Mouse (Mus musculus): ENCODE data around the gene Ercc2. TPM values are rescaled to one million over a fixed set of nuclear protein-coding genes. Genes with fewer than 3 reads are reported as not detected.
A peak's percentile ranks its signal among the peaks of the same experiment; 100 is the strongest.

Ercc2 gene
- polyA plus RNA-seq, 1 experiment from 2014 or later: 16.7 TPM

DNA sequence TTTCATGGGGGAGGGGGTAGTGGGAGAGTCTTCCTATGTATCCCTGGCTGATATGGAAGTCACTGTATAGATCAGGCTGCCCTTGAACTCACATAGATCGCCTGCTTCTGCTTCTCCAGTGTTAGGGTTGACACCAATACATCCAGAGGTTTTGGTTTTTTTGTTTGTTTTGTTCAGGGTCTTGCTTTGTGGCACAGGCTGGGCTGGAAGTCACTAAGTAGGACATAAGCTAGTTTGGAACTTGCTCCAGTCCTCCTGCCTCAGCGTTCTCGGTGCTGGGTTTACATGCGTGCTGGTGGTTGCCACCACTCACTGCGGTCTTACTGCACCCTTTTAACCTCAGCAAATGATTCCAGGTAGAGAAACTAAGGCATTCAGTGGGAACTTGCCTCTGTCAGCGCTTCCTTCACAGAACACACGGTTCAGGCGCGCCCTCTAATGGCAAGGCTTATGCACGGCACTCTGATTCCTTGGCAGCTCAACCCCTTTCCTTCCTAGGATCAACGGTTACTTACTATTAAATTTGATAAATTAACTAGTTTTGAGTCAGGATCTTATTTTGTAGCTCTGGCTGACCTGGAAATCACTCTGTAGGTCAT lies 38.5 kb upstream of the Ercc2 start:
- no peak for ATAC-seq (ENCODE audit: low FRiP score, low TSS enrichment)
- Histone ChIP-seq H3K9ac (replicated peaks; ENCODE audit: low read length) (no peak overlapping the region), H3K4me3 (ENCODE audit: low read length) (no peak overlapping the region), H3K4me2 (replicated peaks; ENCODE audit: low read depth, low read length) (peak overlapping the region; percentile 87), H3K36me3 (ENCODE audit: insufficient read depth, low read length) (peaks cover 1% of the 10 kb centered on the region; the same call in 1 of the 2 replicates), H3K9me3 (ENCODE audit: low read length) (no peaks in the 10 kb centered on the region), H3K27me3 (ENCODE audit: insufficient read depth, low read length) (peaks cover 13% of the 10 kb centered on the region), H3K4me1 (ENCODE audit: insufficient read depth, low read length) (peaks cover 38% of the 10 kb centered on the region), H3K27ac (ENCODE audit: low read length) (no peak overlapping the region)
- WGBS: under 1% methylated on average over 11 of the region's 11 CpGs

DNA sequence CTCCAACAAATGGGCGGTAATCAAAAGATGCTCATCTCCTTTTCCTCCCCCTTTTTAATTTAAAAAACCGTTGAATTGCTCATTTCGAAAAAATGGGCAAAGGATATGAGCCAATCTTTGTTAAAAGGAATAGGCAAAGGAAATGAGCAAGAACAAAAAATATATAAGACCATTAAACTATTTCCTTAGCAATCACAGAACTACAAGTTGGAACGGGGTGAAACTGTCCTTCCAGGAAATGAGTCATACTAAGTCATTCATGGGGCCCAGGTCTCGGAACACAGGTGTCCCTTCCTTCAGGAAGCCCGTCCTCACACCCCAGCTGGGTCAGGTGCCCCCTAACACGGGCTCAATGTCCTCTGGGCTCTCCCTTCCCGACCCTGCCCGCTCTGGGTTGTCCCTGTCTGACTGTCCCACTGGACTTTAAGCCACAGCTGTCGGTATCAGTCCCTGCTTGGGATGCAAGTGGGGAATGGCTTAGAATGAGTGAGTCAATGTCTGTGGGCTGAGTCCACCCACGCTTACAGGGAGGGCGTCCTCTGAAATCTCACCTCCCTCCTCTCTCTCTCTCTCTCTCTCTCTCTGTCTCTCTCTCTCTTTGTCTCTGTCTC lies 37.5 kb upstream of the Ercc2 start, which contains the start of gene Ercc1:
Ercc1 (plus strand) TSS at position 542 of the 611 bp plus-strand sequence.
- peaks cover 7% of the 10 kb centered on the region for H3K36me3 ChIP-seq (ENCODE audit: insufficient read depth, low read length)
- H3K4me3 ChIP-seq (ENCODE audit: low read length): peak within 1 kb of the TSS; percentile 89
- peaks cover 13% of the 10 kb centered on the region for H3K27me3 ChIP-seq (ENCODE audit: insufficient read depth, low read length)
- H3K27ac ChIP-seq (ENCODE audit: low read length): peak within 1 kb of the TSS; percentile 97
- H3K9ac ChIP-seq (replicated peaks; ENCODE audit: low read length): peak within 1 kb of the TSS; percentile 93
- WGBS: 20% methylated on average over 12 of the region's 12 CpGs
- no peaks in the 10 kb centered on the region for H3K9me3 ChIP-seq (ENCODE audit: low read length)
- peaks cover 38% of the 10 kb centered on the region for H3K4me1 ChIP-seq (ENCODE audit: insufficient read depth, low read length)
- ATAC-seq (ENCODE audit: low FRiP score, low TSS enrichment): peak; percentile 3; the same call in 1 of the 2 replicates
- peak within 1 kb of the TSS; percentile 87 for H3K4me2 ChIP-seq (replicated peaks; ENCODE audit: low read depth, low read length)

GRCm38 (mm10) chr7:19344938-19345471 lies 36.8 kb upstream of the Ercc2 start:
- Histone ChIP-seq H3K27ac (ENCODE audit: low read length) (peak overlapping the region; percentile 97), H3K4me1 (ENCODE audit: insufficient read depth, low read length) (peaks cover 44% of the 10 kb centered on the region), H3K4me3 (ENCODE audit: low read length) (peak overlapping the region; percentile 89), H3K9ac (replicated peaks; ENCODE audit: low read length) (peak overlapping the region; percentile 93), H3K27me3 (ENCODE audit: insufficient read depth, low read length) (peaks cover 13% of the 10 kb centered on the region), H3K9me3 (ENCODE audit: low read length) (no peaks in the 10 kb centered on the region), H3K36me3 (ENCODE audit: insufficient read depth, low read length) (peaks cover 7% of the 10 kb centered on the region), H3K4me2 (replicated peaks; ENCODE audit: low read depth, low read length) (peak overlapping the region; percentile 74)
- 0% methylated on average over 31 of the region's 31 CpGs for WGBS
- ATAC-seq (ENCODE audit: low FRiP score, low TSS enrichment): peak; percentile 92

- Histone ChIP-seq H3K27me3 (ENCODE audit: insufficient read depth, low read length) (no peaks in the 10 kb centered on the region), H3K9me3 (ENCODE audit: low read length) (no peaks in the 10 kb centered on the region), H3K4me1 (ENCODE audit: insufficient read depth, low read length) (peaks cover 19% of the 10 kb centered on the region), H3K4me2 (replicated peaks; ENCODE audit: low read depth, low read length) (no peak overlapping the region), H3K9ac (replicated peaks; ENCODE audit: low read length) (no peak overlapping the region), H3K36me3 (ENCODE audit: insufficient read depth, low read length) (peaks cover 29% of the 10 kb centered on the region), H3K4me3 (ENCODE audit: low read length) (no peak overlapping the region), H3K27ac (ENCODE audit: low read length) (0 out of 2 replicates have a peak overlapping the region, but pooled peaks have one; percentile 2)
- WGBS: 76% methylated on average over 13 of the region's 13 CpGs
- ATAC-seq (ENCODE audit: low FRiP score, low TSS enrichment): no peak
Observed at GRCm38 (mm10) chr7:19349188-19349915, 32.5 kb upstream of the Ercc2 start.

- Histone ChIP-seq H3K27me3 (ENCODE audit: insufficient read depth, low read length) (no peaks in the 10 kb centered on the region), H3K36me3 (ENCODE audit: insufficient read depth, low read length) (peaks cover 34% of the 10 kb centered on the region), H3K4me1 (ENCODE audit: insufficient read depth, low read length) (peaks cover 15% of the 10 kb centered on the region), H3K9me3 (ENCODE audit: low read length) (no peaks in the 10 kb centered on the region), H3K4me2 (replicated peaks; ENCODE audit: low read depth, low read length) (no peak overlapping the region), H3K27ac (ENCODE audit: low read length) (no peak overlapping the region), H3K9ac (replicated peaks; ENCODE audit: low read length) (no peak overlapping the region), H3K4me3 (ENCODE audit: low read length) (no peak overlapping the region)
- 91% methylated on average over 8 of the region's 8 CpGs for WGBS
- ATAC-seq (ENCODE audit: low FRiP score, low TSS enrichment): no peak
Observed at GRCm38 (mm10) chr7:19350221-19350620, 31.6 kb upstream of the Ercc2 start.

DNA sequence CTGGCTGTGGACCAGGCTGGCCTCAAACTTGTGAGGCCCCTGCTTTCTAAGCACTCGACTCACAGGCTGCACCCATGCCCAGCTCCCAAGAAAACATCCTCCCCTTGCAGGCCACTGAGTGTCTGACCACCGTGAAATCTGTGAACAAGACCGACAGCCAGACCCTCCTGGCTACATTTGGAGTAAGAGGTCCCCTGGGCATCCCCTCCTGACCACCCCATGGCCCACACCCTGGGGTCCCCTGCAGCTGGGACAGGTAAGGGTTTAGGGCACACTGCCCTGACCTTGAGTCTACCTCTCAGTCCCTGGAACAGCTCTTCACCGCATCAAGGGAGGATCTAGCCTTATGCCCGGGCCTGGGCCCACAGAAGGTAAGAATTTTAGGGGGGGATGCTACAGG lies 26.8 kb upstream of the Ercc2 start:
- no peak overlapping the region for H3K27ac ChIP-seq (ENCODE audit: low read length)
- WGBS: 94% methylated on average over 5 of the region's 5 CpGs
- no peak for ATAC-seq (ENCODE audit: low FRiP score, low TSS enrichment)
- H3K4me3 ChIP-seq (ENCODE audit: low read length): no peak overlapping the region
- H3K4me1 ChIP-seq (ENCODE audit: insufficient read depth, low read length): peaks cover 9% of the 10 kb centered on the region
- peaks cover 51% of the 10 kb centered on the region for H3K36me3 ChIP-seq (ENCODE audit: insufficient read depth, low read length)
- no peaks in the 10 kb centered on the region for H3K27me3 ChIP-seq (ENCODE audit: insufficient read depth, low read length)
- no peaks in the 10 kb centered on the region for H3K9me3 ChIP-seq (ENCODE audit: low read length)
- H3K9ac ChIP-seq (replicated peaks; ENCODE audit: low read length): no peak overlapping the region
- H3K4me2 ChIP-seq (replicated peaks; ENCODE audit: low read depth, low read length): no peak overlapping the region

DNA sequence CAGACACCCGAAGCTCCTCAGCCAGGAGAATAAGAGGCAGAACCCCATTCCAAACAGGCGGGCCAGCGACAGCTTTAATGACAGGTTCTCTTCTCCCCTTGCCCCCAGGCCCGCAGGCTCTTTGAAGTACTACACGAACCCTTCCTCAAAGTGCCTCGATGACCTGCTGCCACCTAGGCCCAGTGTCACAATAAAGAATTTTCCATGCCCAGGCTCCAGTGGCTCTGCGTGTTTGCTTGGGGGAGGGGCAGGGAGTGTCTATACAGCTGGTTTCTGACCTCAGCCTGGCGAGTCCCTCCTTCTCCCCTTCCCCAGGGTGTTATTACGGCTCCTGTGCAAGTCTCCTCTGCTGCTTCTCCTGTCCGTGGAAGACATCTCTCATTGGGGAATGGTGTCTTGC lies 25.5 kb upstream of the Ercc2 start:
- WGBS: 52% methylated on average over 10 of the region's 10 CpGs
- H3K4me2 ChIP-seq (replicated peaks; ENCODE audit: low read depth, low read length): no peak overlapping the region
- no peak for ATAC-seq (ENCODE audit: low FRiP score, low TSS enrichment)
- no peak overlapping the region for H3K4me3 ChIP-seq (ENCODE audit: low read length)
- no peak overlapping the region for H3K27ac ChIP-seq (ENCODE audit: low read length)
- H3K9me3 ChIP-seq (ENCODE audit: low read length): no peaks in the 10 kb centered on the region
- peaks cover 42% of the 10 kb centered on the region for H3K36me3 ChIP-seq (ENCODE audit: insufficient read depth, low read length)
- peaks cover 17% of the 10 kb centered on the region for H3K4me1 ChIP-seq (ENCODE audit: insufficient read depth, low read length)
- H3K27me3 ChIP-seq (ENCODE audit: insufficient read depth, low read length): no peaks in the 10 kb centered on the region
- no peak overlapping the region for H3K9ac ChIP-seq (replicated peaks; ENCODE audit: low read length)

DNA sequence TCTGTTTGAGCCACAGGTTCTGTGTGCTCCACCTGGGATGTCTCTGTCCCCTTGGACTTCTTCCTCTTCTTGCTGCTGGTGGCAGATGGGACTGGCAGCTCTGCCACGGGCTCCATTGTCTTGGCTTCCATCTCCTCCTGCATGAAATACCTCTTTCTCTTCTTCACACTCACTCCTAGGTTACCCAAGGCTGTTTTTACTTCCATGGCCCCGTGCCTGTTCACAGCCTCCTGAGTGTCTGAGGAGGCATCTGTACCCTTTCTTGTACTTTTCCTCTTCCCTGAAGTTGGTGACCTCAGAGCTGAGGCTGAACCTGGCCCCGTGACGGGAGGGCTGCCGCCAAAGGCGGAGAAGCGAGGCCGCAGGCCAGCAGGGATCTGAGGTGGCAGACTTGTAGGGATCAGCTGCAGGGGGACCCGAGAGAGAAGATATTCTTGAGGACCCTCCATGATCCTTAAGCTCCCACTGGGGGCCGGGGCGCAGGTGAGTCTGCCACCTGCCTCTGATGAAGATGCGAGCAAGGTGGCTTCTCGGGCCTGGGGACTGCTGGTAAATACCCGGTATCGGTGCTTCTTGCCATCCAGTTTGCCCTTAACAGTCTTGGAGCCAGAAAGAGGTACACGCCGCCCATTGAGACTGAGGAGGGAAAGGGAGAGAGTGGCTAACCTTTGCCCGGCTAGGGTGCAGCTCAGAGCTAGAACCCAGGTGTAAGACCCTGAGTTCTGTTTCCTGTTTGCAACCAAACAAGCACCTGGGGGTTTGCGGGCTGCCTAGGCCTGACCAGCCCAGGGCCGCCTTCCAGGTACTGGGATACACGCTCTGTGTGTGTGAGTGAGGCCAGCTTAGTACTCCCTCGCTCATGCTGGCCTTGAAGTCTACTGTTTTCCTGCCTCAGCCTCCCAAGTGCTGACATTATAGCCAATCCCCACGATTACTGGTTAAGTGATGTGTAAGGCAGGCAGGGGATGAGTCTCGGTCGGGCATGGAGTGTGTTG lies 24.1 kb upstream of the Ercc2 start:
- no peaks in the 10 kb centered on the region for H3K27me3 ChIP-seq (ENCODE audit: insufficient read depth, low read length)
- peaks cover 25% of the 10 kb centered on the region for H3K4me1 ChIP-seq (ENCODE audit: insufficient read depth, low read length)
- H3K27ac ChIP-seq (ENCODE audit: low read length): no peak overlapping the region
- peak overlapping the region; percentile 98 for H3K4me2 ChIP-seq (replicated peaks; ENCODE audit: low read depth, low read length)
- H3K9ac ChIP-seq (replicated peaks; ENCODE audit: low read length): peak overlapping the region; percentile 78
- H3K9me3 ChIP-seq (ENCODE audit: low read length): no peaks in the 10 kb centered on the region
- H3K36me3 ChIP-seq (ENCODE audit: insufficient read depth, low read length): peaks cover 39% of the 10 kb centered on the region
- H3K4me3 ChIP-seq (ENCODE audit: low read length): peak overlapping the region; percentile 75
- no peak for ATAC-seq (ENCODE audit: low FRiP score, low TSS enrichment)
- WGBS: 89% methylated on average over 25 of the region's 25 CpGs

- H3K9ac ChIP-seq (replicated peaks; ENCODE audit: low read length): peak overlapping the region; percentile 78
- peak overlapping the region; percentile 98 for H3K4me2 ChIP-seq (replicated peaks; ENCODE audit: low read depth, low read length)
- H3K4me1 ChIP-seq (ENCODE audit: insufficient read depth, low read length): peaks cover 26% of the 10 kb centered on the region
- H3K4me3 ChIP-seq (ENCODE audit: low read length): peak overlapping the region; percentile 75
- H3K9me3 ChIP-seq (ENCODE audit: low read length): no peaks in the 10 kb centered on the region
- H3K27ac ChIP-seq (ENCODE audit: low read length): no peak overlapping the region
- no peaks in the 10 kb centered on the region for H3K27me3 ChIP-seq (ENCODE audit: insufficient read depth, low read length)
- ATAC-seq (ENCODE audit: low FRiP score, low TSS enrichment): no peak
- 12% methylated on average over 13 of the region's 13 CpGs for WGBS
- peaks cover 30% of the 10 kb centered on the region for H3K36me3 ChIP-seq (ENCODE audit: insufficient read depth, low read length)
Observed at GRCm38 (mm10) chr7:19358634-19359033, 23.2 kb upstream of the Ercc2 start.
